Mouse (Mus musculus): Measurements from ENCODE around the gene Sema3f.

Sema3f gene

DNA sequence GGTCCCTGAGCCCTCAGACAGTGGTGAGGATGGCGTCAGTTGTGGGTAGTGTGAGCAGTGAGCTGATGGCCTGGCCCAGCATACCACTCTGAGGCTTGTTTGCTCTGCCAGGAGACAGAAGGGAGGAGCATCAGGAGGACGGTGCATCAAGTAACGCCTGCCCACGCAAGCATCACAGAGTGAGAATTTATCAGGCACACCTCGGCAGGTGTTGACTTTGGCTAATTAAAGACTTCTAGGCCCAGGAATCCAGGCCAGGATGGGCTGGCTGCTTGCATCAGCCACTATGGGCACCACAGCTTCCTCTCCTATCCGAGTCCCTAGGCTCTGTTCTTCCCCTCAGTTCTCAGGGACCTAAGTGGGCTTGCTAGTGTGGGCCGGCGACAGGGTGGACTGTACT is 47.9 kb downstream of the Sema3f start:
- no peak for DNase-seq (ENCODE audit: low read depth, low spot score)

GRCm38 (mm10) chr9:107660777-107661176 is 49.5 kb downstream of the Sema3f start:
- DNase-seq (ENCODE audit: low read depth, low spot score), result no peak

DNA sequence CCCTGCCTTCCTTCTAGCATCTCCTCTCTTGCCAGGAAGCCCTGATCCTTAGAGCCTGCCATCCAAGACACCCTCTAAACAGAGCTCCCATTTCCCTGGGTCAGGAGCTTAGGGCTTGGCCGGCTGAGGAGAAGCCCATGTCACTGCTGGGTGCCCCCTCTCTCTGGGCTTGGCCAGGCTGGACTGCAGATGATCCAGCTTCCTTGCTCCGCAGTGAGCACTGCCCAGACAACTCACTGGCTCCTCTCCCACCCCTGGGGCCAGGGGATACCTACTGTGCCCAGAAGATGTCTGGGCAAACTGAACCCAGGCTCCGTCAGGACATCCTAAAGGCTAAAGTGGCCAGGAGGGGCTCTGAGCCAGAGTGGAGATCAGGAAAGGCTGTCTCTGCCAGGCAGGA is 50.3 kb downstream of the Sema3f start:
- no peak for DNase-seq (ENCODE audit: low read depth, low spot score)

DNA sequence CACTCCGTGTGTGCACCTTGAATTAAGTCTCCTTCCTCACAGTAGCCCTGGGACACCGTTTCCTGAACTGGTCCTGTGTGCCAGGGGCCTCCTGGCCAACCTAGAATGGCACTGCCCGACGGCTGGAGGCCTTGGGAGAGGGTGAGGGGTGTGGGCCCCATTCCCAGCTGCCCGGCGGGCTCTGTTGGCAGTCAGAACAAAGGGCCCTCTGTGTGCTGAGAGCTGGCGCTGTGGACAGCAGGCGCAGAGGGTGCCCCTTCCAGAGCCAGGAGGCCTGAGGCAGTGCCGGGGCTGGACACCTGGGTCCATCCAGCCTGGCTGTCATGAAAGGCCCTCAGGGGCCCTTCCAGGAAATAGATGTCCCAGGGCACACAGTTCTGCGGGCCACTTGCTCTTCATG is 50.7 kb downstream of the Sema3f start:
- DNase-seq (ENCODE audit: low read depth, low spot score), result no peak

GRCm38 (mm10) chr9:107658096-107658495 is 52.2 kb downstream of the Sema3f start:
- no peak for DNase-seq (ENCODE audit: low read depth, low spot score)

- no peak for DNase-seq (ENCODE audit: low read depth, low spot score)
These were observed 53.1 kb downstream of the Sema3f start for GRCm38 (mm10) chr9:107657144-107657543.

GRCm38 (mm10) chr9:107654585-107654984 is 55.7 kb downstream of the Sema3f start:
- no peak for DNase-seq (ENCODE audit: low read depth, low spot score)

- DNase-seq (ENCODE audit: low read depth, low spot score), result no peak
These were observed 56.8 kb downstream of the Sema3f start for GRCm38 (mm10) chr9:107653474-107653873.

DNA sequence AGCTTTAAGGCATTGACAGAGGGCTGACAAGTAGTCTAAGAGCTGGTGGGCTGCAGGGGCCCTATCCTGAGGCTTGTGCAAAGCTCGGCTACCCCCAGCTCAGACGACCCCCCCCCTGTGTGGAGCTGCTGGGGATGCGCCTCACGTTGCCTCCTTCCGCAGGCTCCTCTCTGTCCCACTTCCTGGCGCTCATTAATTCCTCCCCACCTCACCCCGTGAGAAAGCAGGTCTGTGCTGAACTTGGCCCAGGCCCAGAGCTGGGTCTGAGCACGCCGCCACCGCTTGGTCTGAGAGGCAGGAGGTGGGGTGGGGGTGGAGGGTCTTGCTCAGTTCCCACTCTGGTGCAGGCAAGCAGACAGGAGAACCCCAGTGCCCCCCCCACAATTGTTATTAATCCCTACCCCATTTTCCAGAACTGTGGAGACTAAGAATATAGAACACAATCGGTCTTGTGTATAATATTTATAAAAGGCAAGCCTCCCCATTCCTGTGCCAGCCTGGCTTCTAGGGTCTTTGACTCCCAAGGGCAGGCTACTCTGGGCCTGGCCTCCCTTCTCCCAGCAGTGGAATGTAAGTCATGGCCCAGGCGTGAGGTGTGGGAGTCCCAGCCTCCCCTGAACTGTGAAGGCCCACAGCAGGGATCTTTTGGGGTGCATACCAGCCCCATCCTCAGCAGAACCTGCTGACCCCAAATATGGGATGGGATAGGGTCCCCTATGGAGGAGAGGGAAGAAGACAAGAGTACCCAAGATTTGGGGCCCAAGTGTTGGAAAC is 59.4 kb downstream of the Sema3f start:
- no peak for DNase-seq (ENCODE audit: low read depth, low spot score)

DNA sequence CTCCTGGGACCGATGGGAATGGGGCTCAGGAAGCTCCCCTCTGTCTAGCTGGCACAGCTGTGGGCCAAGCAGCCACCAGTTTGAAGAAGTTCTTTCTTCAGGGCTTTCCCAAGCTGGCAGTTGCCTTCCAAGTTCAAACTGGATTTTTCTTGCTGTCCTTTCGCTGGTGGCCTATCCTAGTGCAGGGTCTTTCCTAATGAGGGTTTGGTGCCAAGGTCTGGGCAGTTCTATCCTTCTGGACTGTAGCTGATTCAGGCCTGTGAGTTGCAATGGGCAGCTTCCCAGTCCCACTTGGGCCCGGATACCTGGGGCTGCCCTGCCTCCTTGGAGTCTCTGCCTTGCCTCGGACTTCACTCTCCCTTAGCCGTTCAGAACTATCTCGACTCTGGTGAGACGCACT is 60.0 kb downstream of the Sema3f start:
- DNase-seq (ENCODE audit: low read depth, low spot score), result no peak

DNA sequence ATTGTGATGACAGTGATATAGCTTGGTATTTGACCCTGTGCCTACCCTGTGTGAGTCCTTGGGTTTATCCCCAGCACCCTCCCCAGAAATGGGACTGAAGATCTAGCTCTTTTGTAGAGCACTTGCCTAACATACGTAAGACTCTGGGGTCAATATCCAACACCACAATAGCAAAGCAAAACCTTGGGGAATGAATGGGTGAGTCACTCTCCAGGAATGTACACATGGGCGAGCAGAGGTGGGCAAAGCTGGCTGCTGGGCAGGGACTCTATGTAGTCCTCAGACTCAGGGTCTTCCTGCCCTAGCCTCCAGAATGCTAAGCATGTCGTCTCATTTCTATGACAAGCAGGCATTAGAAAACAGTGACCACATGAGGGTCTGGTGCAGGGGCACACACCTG is 61.5 kb downstream of the Sema3f start:
- DNase-seq (ENCODE audit: low read depth, low spot score), result no peak

DNA sequence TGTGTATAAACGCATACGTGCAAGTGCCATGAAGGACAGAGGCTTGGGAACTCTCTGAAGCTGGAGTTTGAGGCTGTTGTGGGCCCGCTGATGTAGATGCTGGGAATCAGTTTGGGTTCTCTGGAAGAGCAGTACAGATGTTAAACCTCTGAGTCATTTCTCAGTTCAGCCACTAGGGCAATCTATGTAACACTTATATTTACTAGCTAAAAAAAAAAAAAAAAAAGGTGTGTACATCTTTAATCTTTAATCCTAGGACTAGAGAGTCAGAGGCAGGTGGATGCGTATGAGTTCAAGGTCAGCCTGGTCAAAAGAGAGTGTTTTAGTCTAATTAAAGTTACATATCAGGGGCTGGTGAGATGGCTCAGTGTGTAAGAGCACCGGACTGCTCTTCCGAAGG is 63.3 kb downstream of the Sema3f start:
- no peak for DNase-seq (ENCODE audit: low read depth, low spot score)

GRCm38 (mm10) chr9:107645577-107645976 is 64.7 kb downstream of the Sema3f start:
- DNase-seq (ENCODE audit: low read depth, low spot score), result peak; percentile 80

DNA sequence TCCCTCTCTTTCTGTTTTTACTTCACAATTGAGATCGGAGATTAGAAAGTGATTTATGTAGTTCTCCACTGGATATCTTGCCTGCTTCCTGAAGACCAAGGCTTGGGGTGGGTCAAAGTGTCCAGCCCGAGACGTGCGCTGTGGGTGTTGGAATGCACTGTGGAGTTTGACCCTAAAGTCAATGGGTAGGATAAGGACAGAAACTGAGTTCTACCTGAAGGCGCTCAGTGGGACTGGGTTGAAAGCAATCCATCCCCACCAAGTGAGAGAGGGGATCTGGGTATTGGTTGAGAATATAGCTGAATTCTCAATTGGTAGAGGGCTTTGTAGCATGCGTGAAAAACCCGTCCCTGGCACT is 65.1 kb downstream of the Sema3f start:
- DNase-seq (ENCODE audit: low read depth, low spot score), result no peak

DNA sequence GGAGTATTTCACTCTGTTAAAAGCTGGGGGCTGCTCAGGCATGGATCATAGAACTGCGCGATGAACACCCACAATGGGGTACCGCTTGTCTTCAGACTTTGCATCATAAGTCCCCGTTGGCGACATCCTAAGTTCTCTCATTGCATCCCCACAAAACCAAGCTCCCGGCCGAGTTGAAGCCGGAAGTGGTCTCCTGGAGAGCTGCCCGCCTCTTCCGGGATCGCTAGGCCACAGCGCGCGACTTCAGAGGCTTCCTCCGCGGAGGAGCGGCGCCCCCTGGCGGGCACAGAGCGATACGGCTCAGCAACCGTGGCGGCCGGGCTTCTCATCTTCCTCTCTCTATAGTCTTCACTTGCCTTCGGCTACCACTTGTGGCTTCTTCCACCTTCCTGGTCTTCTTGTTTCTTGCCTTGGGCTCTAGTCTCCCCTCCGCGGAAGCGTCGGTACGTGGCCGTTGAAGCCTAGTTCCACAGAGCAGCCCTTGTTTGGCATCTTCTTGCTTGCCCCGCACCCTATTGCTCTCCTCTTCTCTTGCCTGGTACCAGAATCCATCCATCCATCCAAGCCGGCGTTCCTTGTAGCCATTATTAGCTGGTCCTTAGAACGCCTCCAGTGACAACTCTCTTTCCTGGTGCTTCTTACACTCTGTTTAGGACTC is 65.7 kb downstream of the Sema3f start:
- DNase-seq (ENCODE audit: low read depth, low spot score), result peak; percentile 89

DNA sequence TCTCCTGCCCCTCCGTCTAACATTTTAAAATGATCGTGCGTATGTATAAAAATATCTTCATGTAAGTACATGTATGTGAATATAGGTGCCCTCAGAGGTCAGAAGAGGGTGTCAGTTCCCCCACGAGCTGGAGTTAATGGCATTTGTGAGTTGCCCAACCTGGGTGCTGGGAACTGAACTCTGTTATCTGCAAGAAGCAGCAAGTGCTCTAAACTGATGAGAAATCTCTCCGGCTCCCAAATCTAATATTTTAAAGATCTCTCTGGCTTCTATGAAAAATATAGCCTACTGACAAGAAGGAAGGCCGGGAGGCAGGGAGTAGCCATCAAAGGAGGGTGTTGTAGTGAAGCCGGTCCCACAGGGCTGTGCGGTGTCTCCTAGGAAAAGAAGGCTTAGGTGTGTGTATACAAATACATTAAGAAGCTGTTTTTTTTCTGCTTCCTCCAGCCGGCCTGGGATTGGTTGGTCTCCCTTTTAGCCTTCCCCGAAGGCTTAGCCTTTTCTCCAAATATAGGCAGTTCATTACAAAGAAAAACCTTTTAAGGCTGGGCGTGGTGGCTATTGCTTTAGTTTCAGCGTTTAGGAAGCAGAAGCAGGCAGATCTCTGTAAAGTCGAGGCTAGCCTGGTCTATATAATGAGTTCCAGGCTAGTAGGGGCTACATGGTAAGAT is 66.6 kb downstream of the Sema3f start:
- no peak for DNase-seq (ENCODE audit: low read depth, low spot score)

DNA sequence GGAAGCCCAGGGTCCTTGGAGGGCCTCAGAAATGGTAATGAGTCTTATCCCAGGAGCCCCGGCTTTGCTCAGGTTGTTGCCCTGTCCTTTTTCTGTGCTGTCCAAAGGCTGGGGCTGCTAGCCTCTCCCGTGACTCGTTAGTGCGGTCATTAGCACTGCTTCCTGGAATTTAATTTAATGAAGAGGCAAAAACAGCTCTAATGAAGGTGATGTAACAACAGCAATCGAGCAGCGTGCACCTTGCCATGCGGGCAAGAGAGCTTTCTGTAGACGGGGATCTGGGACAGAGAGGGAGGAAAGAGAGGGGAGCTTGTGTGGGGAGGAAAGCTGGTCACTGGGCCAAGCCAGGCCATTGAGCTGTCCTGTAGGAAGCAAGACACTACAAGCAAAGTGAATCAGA is 68.6 kb downstream of the Sema3f start:
- no peak for DNase-seq (ENCODE audit: low read depth, low spot score)

DNA sequence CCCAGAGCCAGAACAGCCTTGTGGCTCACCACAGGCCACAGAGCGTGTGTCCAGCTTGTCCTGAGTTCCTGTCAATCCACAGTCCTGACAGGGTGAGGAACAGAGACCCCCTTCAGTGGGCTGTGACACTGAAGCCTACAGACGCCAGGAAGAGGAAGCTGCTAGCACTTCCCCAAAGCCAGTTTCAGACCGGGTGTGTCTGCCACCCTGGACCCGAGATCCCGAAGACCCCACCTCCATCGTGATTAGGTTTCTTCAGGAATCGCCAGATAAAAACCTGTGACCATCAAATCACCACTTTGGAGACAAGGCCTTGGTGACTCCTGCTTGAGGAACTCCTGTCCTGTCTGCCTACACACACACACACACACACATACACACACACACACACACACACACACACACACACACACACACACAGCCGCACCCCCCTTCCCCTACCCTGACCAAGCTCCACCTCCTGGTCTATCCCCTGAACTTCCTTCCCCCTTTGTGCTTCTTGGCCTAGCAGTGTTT is 70.0 kb downstream of the Sema3f start:
- DNase-seq (ENCODE audit: low read depth, low spot score), result no peak

- DNase-seq (ENCODE audit: low read depth, low spot score), result no peak
These were observed 73.2 kb downstream of the Sema3f start for GRCm38 (mm10) chr9:107637070-107637469.

GRCm38 (mm10) chr9:107635279-107636028 is 74.8 kb downstream of the Sema3f start, which contains the start of gene Gnai2:
TSS of gene Gnai2 (minus strand) at chr9:107635367.
- DNase-seq (ENCODE audit: low read depth, low spot score), result peak; percentile 94

DNA sequence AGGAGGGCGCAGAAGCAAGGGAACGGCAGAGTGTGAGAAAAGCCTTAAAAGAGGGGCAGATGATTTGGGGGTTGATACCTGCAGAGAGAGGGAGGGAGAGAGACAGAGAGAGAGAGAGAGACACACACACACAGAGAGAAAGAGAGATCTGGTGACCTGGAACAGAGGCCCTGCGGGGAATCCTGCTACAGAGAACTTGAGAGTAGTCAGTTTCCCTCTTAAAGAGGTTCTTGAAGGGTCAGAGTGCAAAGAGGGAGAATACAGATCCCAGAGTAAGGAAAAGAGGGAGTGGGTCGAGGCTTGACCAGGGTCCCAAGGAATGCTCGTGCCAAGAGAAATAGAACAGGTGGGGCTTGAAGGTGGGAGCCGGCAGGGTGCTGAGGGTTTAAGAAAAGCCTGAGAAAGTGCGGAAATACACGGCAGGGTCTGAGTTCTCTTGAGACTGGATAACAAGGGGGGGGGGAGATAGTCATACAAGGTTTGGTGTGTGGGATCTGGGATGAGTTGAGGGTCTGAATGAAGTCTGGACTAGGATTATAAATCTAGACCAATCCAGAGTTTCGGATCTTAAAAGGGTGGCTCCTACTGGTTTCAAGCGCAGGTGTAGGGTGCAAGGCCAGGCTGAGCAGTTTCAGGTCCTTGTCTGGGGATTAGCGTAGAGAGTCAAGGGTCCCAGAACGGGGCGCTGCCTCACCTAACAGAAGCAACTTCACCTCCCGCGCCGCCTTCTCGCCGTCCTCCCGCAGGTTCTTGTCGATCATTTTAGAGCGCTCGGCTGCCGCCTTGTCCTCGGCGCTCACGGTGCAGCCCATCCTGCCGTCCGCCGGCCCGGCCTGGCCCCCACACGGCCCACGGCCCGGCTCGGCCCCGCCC is 75.6 kb downstream of the Sema3f start:
- no peak for DNase-seq (ENCODE audit: low read depth, low spot score)

Measured in embryo, embryonic 11.5 days (tissue).